Mouse (Mus musculus) midbrain, embryonic 12.5 days (tissue): ENCODE measurements around the gene Nr1h4. TPM values are rescaled to one million over a fixed set of nuclear protein-coding genes. Genes with fewer than 3 reads are reported as not detected.
A peak's percentile ranks its signal among the peaks of the same experiment; 100 is the strongest.

Source experiments
- ATAC-seq: fragments of 200-750 bp; cut with Nextera tagmentation; 2 replicates; pipeline ENCODE4 v1.8.0; 2017; ENCODE audit warnings: low read depth, moderate TSS enrichment, moderate library complexity; ENCODE audit not compliant: low FRiP score
- H3K27ac ChIP-seq: fragments of 300-500 bp; sonication (generic); replicated peaks from 2 replicates; pipeline ENCODE4 v1.5.1; 2016; ENCODE audit warnings: mild to moderate bottlenecking
- H3K27me3 ChIP-seq: fragments of 300-500 bp; sonication (generic); 2 replicates; pipeline ENCODE4 v1.6.1; 2016; ENCODE audit warnings: mild to moderate bottlenecking
- H3K36me3 ChIP-seq: fragments of 300-500 bp; sonication (generic); 2 replicates; pipeline ENCODE4 v1.6.1; 2016
- H3K4me1 ChIP-seq: fragments of 300-500 bp; sonication (generic); 2 replicates; pipeline ENCODE4 v1.6.1; 2016
- H3K4me2 ChIP-seq: fragments of 300-500 bp; sonication (generic); replicated peaks from 2 replicates; pipeline ENCODE4 v1.6.1; 2016; ENCODE audit warnings: mild to moderate bottlenecking, moderate library complexity
- H3K4me3 ChIP-seq: fragments of 300-500 bp; sonication (generic); 2 replicates; pipeline ENCODE4 v1.5.1; 2016; ENCODE audit warnings: mild to moderate bottlenecking
- H3K9ac ChIP-seq: fragments of 300-500 bp; sonication (generic); replicated peaks from 2 replicates; pipeline ENCODE4 v1.6.1; 2016; ENCODE audit warnings: mild to moderate bottlenecking, moderate library complexity
- H3K9me3 ChIP-seq: fragments of 300-500 bp; sonication (generic); 2 replicates; pipeline ENCODE4 v1.6.1; 2016; ENCODE audit warnings: mild to moderate bottlenecking
- WGBS: fragments of 180-500 bp; shearing (Covaris S2); methylation state at CpG from one replicate; pipeline ENCODE4 v1.1.7; 2016; 5-methylcytosine and 5-hydroxymethylcytosine counted together
- polyA plus RNA-seq: library from polyadenylated mRNA; unstranded; fragments of >200 nt; fragmentation: Nextera tagmentation; extraction: Ambion mirVana; gene quantifications from 2 replicates; pipeline ENCODE4 v1.2.1, GENCODE M21; 2016

Nr1h4 gene
- polyA plus RNA-seq, 1 experiment from 2014 or later: not detected

DNA sequence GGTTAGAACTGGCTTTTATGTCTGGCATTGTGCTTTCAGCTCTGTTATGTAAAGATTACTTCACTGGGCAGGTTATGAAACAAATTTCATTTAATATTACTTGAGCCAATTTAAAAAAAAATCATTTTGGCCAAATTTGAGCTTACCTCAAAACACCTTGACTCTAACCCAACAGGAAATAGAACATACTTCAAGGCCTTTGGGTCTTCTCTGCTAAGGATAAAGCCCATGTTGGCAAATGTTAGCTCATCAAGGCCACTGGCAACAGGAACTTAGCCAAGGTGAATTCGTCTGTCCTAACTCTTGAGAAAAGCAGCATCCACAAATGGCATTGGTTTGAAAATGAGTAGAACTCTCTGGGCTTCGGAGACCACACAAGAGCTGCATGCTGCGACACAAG, 43.1 kb downstream of the Nr1h4 start:
- Histone ChIP-seq H3K9me3 (no peaks in the 10 kb centered on the region), H3K4me2 (no peak overlapping the region), H3K4me3 (no peak overlapping the region), H3K36me3 (no peaks in the 10 kb centered on the region), H3K27ac (no peak overlapping the region), H3K4me1 (0 out of 2 replicates have a peak, but pooled peaks cover 8% of the 10 kb centered on the region), H3K9ac (no peak overlapping the region), H3K27me3 (peaks cover 11% of the 10 kb centered on the region; the same call in 1 of the 2 replicates)
- no peak for ATAC-seq
- WGBS: 87% methylated on average over 3 of the region's 3 CpGs

GRCm38 (mm10) chr10:89489459-89489858, 43.9 kb downstream of the Nr1h4 start:
- Histone ChIP-seq H3K27ac (no peak overlapping the region), H3K36me3 (no peaks in the 10 kb centered on the region), H3K9ac (no peak overlapping the region), H3K4me3 (no peak overlapping the region), H3K4me1 (0 out of 2 replicates have a peak, but pooled peaks cover 8% of the 10 kb centered on the region), H3K9me3 (no peaks in the 10 kb centered on the region), H3K27me3 (peaks cover 11% of the 10 kb centered on the region; the same call in 1 of the 2 replicates), H3K4me2 (no peak overlapping the region)
- ATAC-seq: no peak
- 86% methylated on average over 4 of the region's 4 CpGs for WGBS

DNA sequence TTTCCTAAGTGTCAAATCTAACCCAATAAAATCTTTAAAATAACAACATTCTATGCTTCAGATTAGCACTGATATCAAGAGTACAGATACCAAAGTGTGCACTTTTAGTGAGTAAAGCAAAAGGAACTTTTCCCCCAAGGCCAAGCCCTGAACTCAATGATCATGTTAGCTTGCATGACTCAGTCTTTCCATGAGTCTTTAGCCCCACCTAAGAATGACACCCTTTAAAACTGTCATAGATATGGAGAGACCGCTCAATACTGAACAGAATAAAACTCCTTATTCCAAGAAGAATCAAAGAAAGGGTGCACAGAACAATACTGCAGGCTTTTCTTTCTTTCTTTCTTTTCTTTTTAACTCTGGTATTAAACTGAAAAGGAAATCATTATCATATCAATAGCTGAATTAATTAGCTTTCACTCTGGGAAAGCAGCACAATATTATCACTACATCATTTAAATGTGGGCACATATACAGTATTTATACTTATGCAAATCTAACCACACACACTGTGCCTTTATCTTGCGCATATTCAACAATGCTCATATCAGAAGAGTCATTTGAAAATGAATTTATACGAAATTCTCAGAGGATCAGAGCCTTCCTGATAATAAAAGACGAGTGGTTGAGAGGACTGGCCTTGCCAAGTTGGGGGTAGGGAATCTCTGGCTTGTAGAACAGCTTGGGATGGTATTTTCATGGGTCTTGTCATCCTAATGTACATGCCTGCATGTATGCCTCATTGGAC, 46.2 kb downstream of the Nr1h4 start:
- Histone ChIP-seq H3K36me3 (no peaks in the 10 kb centered on the region), H3K4me3 (no peak overlapping the region), H3K27me3 (peaks cover 3% of the 10 kb centered on the region; the same call in 1 of the 2 replicates), H3K9ac (no peak overlapping the region), H3K4me2 (no peak overlapping the region), H3K27ac (peak overlapping the region; percentile 21; the same call in 1 of the 2 replicates), H3K9me3 (no peaks in the 10 kb centered on the region), H3K4me1 (peaks cover 13% of the 10 kb centered on the region; the same call in 1 of the 2 replicates)
- peak; percentile 61 for ATAC-seq
- whole genome bisulfite sequencing: 22% methylated on average over 4 of the region's 4 CpGs

DNA sequence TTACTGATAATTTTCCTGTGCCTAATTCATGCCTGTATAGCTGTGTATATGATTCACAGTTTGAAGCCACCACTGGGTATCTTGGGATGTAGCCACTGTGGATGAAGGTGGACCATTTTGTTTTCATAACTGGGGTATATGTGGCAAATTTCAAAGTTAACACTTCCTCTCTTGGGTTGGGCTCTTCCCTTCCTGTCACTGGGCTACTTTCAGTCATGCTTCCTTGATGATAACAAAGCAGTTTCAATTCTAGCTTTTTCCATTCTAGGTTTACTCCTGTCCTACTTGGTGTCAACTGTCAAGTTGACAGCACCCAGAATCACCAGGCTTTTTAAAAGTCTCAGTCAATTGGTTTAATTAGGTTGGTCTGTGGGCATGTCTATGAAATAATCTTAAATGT, 48.5 kb downstream of the Nr1h4 start:
- H3K4me1 ChIP-seq: peaks cover 19% of the 10 kb centered on the region
- H3K27ac ChIP-seq: no peak overlapping the region
- no peak overlapping the region for H3K4me3 ChIP-seq
- no peaks in the 10 kb centered on the region for H3K36me3 ChIP-seq
- no peaks in the 10 kb centered on the region for H3K9me3 ChIP-seq
- no peak overlapping the region for H3K9ac ChIP-seq
- no peak for ATAC-seq
- no peak overlapping the region for H3K4me2 ChIP-seq
- H3K27me3 ChIP-seq: peaks cover 3% of the 10 kb centered on the region; the same call in 1 of the 2 replicates

DNA sequence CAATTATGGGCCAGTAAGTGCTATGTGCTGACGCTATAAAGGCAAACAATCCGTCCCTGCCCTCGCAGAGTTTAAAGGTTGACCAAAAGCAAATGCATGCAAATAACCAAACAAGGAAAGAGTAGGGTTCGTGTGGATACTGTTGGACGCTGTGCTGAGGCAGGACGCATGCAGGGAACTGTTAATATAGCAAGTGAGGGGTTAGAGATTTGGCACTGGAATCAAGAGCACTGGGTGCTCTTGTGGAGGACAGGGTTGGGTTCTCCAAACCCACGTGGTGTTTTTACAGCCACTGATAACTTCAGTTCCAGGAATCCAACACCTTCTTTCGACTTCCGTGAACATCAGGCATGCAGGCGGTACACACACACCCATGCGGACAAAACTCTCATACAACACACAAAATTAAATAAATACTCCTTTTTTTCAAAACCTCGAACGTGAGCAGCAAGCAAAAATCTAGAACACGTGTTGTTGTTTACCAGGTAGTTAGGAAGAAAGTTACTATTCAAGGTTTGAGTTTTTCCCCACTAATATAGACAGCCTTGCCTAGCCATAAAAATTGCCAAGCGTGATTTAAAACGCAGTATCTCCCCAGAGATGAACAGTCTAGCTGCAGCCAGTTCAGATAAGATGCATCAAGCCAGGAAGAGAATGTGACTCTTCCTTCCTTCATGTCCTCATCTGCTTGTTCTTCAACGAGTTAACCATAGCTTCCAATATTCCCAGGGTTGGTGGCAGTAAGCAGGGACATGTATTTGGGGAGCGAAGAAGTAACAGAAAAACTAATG, 49.4 kb downstream of the Nr1h4 start:
- no peaks in the 10 kb centered on the region for H3K9me3 ChIP-seq
- 88% methylated on average over 18 of the region's 18 CpGs for WGBS
- no peak overlapping the region for H3K4me2 ChIP-seq
- no peak overlapping the region for H3K4me3 ChIP-seq
- H3K36me3 ChIP-seq: no peaks in the 10 kb centered on the region
- H3K27ac ChIP-seq: no peak overlapping the region
- no peak for ATAC-seq
- peaks cover 19% of the 10 kb centered on the region for H3K4me1 ChIP-seq
- H3K9ac ChIP-seq: no peak overlapping the region
- no peaks in the 10 kb centered on the region for H3K27me3 ChIP-seq

DNA sequence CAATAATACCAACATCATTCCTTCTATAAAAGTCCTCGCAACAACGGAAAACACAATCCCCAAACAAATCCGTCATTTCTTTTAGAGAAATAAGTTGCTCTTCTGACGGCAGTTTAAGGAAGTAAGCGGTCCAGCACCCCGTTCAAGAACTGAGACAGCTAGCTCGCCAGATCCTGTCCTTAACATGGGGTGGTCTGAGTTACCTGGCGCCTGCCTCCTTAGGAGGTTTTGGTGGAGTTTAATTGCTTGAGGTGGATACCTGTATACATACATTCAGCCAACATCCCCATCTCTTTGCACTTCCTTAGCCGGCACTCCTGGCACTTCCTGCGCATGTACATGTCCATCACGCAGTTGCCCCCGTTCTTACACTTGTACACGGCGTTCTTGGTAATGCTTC, 50.3 kb downstream of the Nr1h4 start:
- ATAC-seq: no peak
- Histone ChIP-seq H3K4me2 (no peak overlapping the region), H3K36me3 (no peaks in the 10 kb centered on the region), H3K27me3 (no peaks in the 10 kb centered on the region), H3K27ac (no peak overlapping the region), H3K9ac (no peak overlapping the region), H3K9me3 (no peaks in the 10 kb centered on the region), H3K4me1 (peaks cover 19% of the 10 kb centered on the region), H3K4me3 (no peak overlapping the region)
- 90% methylated on average over 14 of the region's 14 CpGs for WGBS

- Histone ChIP-seq H3K4me2 (peak overlapping the region; percentile 16), H3K4me1 (peaks cover 15% of the 10 kb centered on the region), H3K36me3 (no peaks in the 10 kb centered on the region), H3K9me3 (no peaks in the 10 kb centered on the region), H3K27ac (0 out of 2 replicates have a peak overlapping the region, but pooled peaks have one; percentile 39), H3K4me3 (no peak overlapping the region), H3K9ac (no peak overlapping the region), H3K27me3 (no peaks in the 10 kb centered on the region)
- 16% methylated on average over 10 of the region's 10 CpGs for WGBS
- peak; percentile 55; the same call in 1 of the 2 replicates for ATAC-seq
Observed at GRCm38 (mm10) chr10:89482142-89482681, 51.2 kb downstream of the Nr1h4 start.

DNA sequence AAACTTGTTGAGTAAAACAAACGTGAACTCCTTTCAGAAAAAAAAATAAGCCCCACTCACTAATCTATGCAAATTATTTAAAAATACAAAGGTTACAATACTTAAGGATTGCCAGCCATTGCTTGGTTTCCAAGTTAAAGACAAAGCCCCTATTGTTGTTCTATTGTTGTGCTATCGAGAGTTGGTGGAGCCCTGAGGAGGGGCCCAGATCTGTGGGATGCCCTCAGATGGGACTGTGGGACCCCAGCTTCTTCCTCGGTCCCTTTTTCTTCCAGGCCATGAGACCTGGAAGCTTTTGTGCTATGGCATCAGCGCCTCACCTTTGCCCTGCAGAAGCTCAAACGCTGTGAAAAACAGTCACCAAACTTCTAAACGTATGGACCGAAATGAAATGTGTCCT, 51.7 kb downstream of the Nr1h4 start:
- peaks cover 11% of the 10 kb centered on the region for H3K4me1 ChIP-seq
- no peak overlapping the region for H3K4me3 ChIP-seq
- H3K27me3 ChIP-seq: no peaks in the 10 kb centered on the region
- H3K9ac ChIP-seq: no peak overlapping the region
- H3K9me3 ChIP-seq: no peaks in the 10 kb centered on the region
- H3K36me3 ChIP-seq: no peaks in the 10 kb centered on the region
- 0 out of 2 replicates have a peak overlapping the region, but pooled peaks have one; percentile 39 for H3K27ac ChIP-seq
- H3K4me2 ChIP-seq: peak overlapping the region; percentile 16; the same call in 1 of the 2 replicates
- 23% methylated on average over 7 of the region's 7 CpGs for WGBS
- peak; percentile 62; the same call in 1 of the 2 replicates for ATAC-seq

DNA sequence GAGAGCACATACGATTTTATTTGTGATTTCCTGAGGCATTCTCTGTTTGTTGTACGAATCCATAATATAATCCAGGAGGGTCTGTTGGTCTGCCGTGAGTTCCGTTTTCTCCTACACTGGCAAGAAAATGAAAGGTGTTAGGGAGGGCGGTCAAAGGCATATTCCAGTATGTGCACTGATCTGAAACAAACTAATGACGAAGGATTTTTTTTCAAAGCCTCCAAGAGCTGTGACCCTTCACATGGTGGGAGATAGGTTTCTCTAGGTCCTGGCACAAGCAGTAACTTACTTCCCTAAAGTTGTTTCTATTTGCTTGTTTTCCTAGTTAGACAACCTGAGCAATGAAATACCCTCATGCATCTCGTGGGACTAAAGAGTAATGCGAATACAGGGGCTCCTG, 54.6 kb downstream of the Nr1h4 start:
- 90% methylated on average over 8 of the region's 8 CpGs for WGBS
- ATAC-seq: no peak

GRCm38 (mm10) chr10:89470596-89471353, 62.6 kb downstream of the Nr1h4 start:
- Histone ChIP-seq H3K4me3 (no peak overlapping the region), H3K9ac (no peak overlapping the region), H3K9me3 (peaks cover 7% of the 10 kb centered on the region; the same call in 1 of the 2 replicates), H3K4me2 (no peak overlapping the region), H3K4me1 (no peaks in the 10 kb centered on the region), H3K36me3 (no peaks in the 10 kb centered on the region), H3K27ac (no peak overlapping the region), H3K27me3 (no peaks in the 10 kb centered on the region)
- WGBS: 38% methylated on average over 7 of the region's 7 CpGs
- no peak for ATAC-seq

More for the DNA sequence above, 54.6 kb downstream of the Nr1h4 start:
- Histone ChIP-seq H3K27me3 (no peaks in the 10 kb centered on the region), H3K27ac (no peak overlapping the region), H3K4me3 (no peak overlapping the region), H3K4me1 (peaks cover 11% of the 10 kb centered on the region), H3K9ac (no peak overlapping the region), H3K36me3 (no peaks in the 10 kb centered on the region), H3K9me3 (no peaks in the 10 kb centered on the region), H3K4me2 (no peak overlapping the region)

DNA sequence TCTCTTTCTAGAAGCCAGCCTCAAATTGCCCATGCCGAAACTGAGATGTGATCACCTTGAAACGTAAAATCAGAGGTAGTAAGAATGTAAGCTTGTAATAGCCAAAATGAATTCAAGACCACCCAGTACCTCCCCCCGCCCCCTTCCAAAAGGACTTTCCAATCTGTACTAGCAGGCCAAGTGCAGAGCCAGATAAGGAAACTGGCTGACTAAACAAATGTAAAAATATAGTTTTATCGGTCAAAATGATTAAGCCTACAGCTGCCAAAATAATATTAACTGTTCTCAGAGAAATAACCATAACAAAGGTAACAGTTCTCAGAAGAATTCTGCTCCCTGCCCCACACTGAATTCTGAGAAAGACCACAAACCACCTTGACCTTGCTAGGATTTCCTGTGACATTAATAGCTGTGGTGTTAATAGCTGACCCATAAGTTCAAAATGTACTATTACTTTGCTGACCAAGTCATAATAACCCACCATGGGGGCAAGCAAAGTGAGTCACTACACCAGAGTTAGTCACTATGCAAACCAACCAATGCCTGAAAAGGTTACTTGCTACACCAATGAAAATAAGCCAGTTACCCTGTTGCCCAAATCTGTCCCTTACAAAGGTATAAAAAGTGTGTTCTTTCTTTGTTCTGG, 68.5 kb downstream of the Nr1h4 start:
- 90% methylated on average over 4 of the region's 4 CpGs for WGBS
- H3K4me1 ChIP-seq: no peaks in the 10 kb centered on the region
- H3K27ac ChIP-seq: no peak overlapping the region
- H3K27me3 ChIP-seq: peaks cover 10% of the 10 kb centered on the region; the same call in 1 of the 2 replicates
- no peaks in the 10 kb centered on the region for H3K36me3 ChIP-seq
- no peak overlapping the region for H3K4me2 ChIP-seq
- H3K9ac ChIP-seq: no peak overlapping the region
- no peak overlapping the region for H3K4me3 ChIP-seq
- no peak for ATAC-seq
- H3K9me3 ChIP-seq: peaks cover 2% of the 10 kb centered on the region; the same call in 1 of the 2 replicates
